Mouse (Mus musculus): ENCODE results near the gene Rps6ka5.

- TF ChIP-seq POLR2A (IDR thresholded peaks at IDR 0.05; ENCODE audit: extremely low read depth, insufficient read depth, low read length) = no peak
- TF ChIP-seq CTCF (IDR thresholded peaks at IDR 0.05; ENCODE audit: low read depth, low read length) = no peak
Observed at GRCm38 (mm10) chr12:100527241-100527640, 199.5 kb downstream of the Rps6ka5 start.

All from liver, adult 2 months (tissue).